Mouse (Mus musculus) liver, embryonic 14.5 days (tissue): Measurements from ENCODE around the gene Ccdc124. TPM values are rescaled to one million over a fixed set of nuclear protein-coding genes. Genes with fewer than 3 reads are reported as not detected.

ENCODE experiments used
- ATAC-seq: fragments of 200-750 bp; cut with Nextera tagmentation; 2 replicates; pipeline ENCODE4 v1.8.0; 2017; ENCODE audit warnings: moderate number of reproducible peaks, mild to moderate bottlenecking, moderate library complexity; ENCODE audit not compliant: insufficient read depth
- DNase-seq, 3 experiments: peaks; one replicate each; pipeline ENCODE4 v3.0.0-alpha.2; 2012 to 2013; ENCODE audit warnings: low read depth in 3 of 3, low spot score in 3 of 3
- H3K27ac ChIP-seq: fragments of 300-500 bp; sonication (generic); 2 replicates; pipeline ENCODE4 v1.5.1; 2014; ENCODE audit warnings: moderate library complexity, mild to moderate bottlenecking, control low read depth, inconsistent platforms
- H3K27me3 ChIP-seq: fragments of 300-500 bp; sonication (generic); 2 replicates; pipeline ENCODE4 v1.6.1; 2014; ENCODE audit warnings: mild to moderate bottlenecking, low read length, moderate library complexity; ENCODE audit not compliant: control insufficient read depth, insufficient read depth
- H3K36me3 ChIP-seq: fragments of 300-500 bp; sonication (generic); replicated peaks from 2 replicates; pipeline ENCODE4 v1.6.1; 2014; ENCODE audit warnings: low read depth; ENCODE audit not compliant: control insufficient read depth, insufficient read depth
- H3K4me1 ChIP-seq, 2 experiments: fragments of 200-500 bp in 1 of 2; fragments of 300-500 bp in 1 of 2; sonication (generic) in 1 of 2; replicated peaks; 2 replicates each; pipeline ENCODE4 v1.6.1; 2012 to 2014; ENCODE audit warnings: antibody characterized with exemption in 1 of 2, inconsistent platforms in 1 of 2, low read length in 1 of 2; ENCODE audit not compliant: control insufficient read depth in 2 of 2, insufficient read depth in 2 of 2
- H3K4me2 ChIP-seq: fragments of 300-500 bp; sonication (generic); 2 replicates; pipeline ENCODE4 v1.6.1; 2014; ENCODE audit warnings: low read depth, mild to moderate bottlenecking, control low read depth, moderate library complexity
- H3K4me3 ChIP-seq, 2 experiments: fragments of 200-500 bp in 1 of 2; fragments of 300-500 bp in 1 of 2; sonication (generic) in 1 of 2; 2 replicates each; pipeline ENCODE4 v1.5.1; 2012 to 2014; ENCODE audit warnings: low read depth in 2 of 2, low read length in 2 of 2, mild to moderate bottlenecking in 2 of 2, control low read depth in 1 of 2, inconsistent platforms in 1 of 2, moderate library complexity in 1 of 2; ENCODE audit not compliant: insufficient read depth in 1 of 2
- H3K9ac ChIP-seq: fragments of 300-500 bp; sonication (generic); replicated peaks from 2 replicates; pipeline ENCODE4 v1.6.1; 2014; ENCODE audit warnings: mild to moderate bottlenecking, control low read depth, moderate library complexity
- H3K9me3 ChIP-seq: fragments of 300-500 bp; sonication (generic); 2 replicates; pipeline ENCODE4 v1.6.1; 2016; ENCODE audit warnings: low read length, mixed read lengths; ENCODE audit not compliant: control insufficient read depth
- CTCF ChIP-seq: IDR thresholded peaks from 2 replicates; pipeline ENCODE4 v1.5.1; 2016; ENCODE audit warnings: antibody characterized with exemption, low read depth, control low read depth
- EP300 ChIP-seq: IDR thresholded peaks from 2 replicates; pipeline ENCODE4 v1.6.1; 2016; ENCODE audit warnings: antibody characterized with exemption, low read depth
- WGBS: fragments of 180-500 bp; shearing (Covaris S2); extraction: QIAGEN DNeasy Blood & Tissue Kit; methylation state at CpG from one replicate; pipeline ENCODE4 v1.1.7; 2014; ENCODE audit not compliant: insufficient replicate concordance; 5-methylcytosine and 5-hydroxymethylcytosine counted together
- polyA plus RNA-seq, 2 experiments: library from polyadenylated mRNA; depleted of rRNA in 1 of 2; stranded (reverse) in 1 of 2; unstranded in 1 of 2; fragments of >200 nt; fragmentation: Nextera tagmentation in 1 of 2; extraction: Ambion mirVana in 1 of 2; gene quantifications; 2 replicates each; pipeline versions ENCODE4 v1.2.1 to v1.2.3; 2012 to 2014

Gene Ccdc124
- polyA plus RNA-seq, 2 experiments: 34.3 to 54.1 TPM

- no peak for TF ChIP-seq EP300
- no peak for TF ChIP-seq CTCF
- Histone ChIP-seq H3K4me3 (no peak overlapping the region), H3K4me1 (0 out of 4 replicates have a peak, but pooled peaks cover 0 to 2% of the 10 kb centered on the region in 2 experiments), H3K27ac (no peak overlapping the region), H3K9me3 (no peaks in the 10 kb centered on the region), H3K4me2 (no peak overlapping the region), H3K36me3 (no peaks in the 10 kb centered on the region), H3K27me3 (peaks cover 14% of the 10 kb centered on the region), H3K9ac (no peak overlapping the region; the same call in 1 of the 2 replicates)
- DNase-seq (no peak), ATAC-seq (no peak)
- WGBS: 24% methylated on average over 4 of the region's 4 CpGs
Observed at GRCm38 (mm10) chr8:70857516-70857915, 16.2 kb downstream of the Ccdc124 start.

- peak overlapping the region; percentile 22 to 49; a peak in 3 of 4 replicates for H3K4me3 ChIP-seq
Observed at GRCm38 (mm10) chr8:70856541-70857197, 17.1 kb downstream of the Ccdc124 start.

GRCm38 (mm10) chr8:70856028-70856427 lies 17.7 kb downstream of the Ccdc124 start:
- 58% methylated on average over 5 of the region's 5 CpGs for WGBS
- H3K27me3 ChIP-seq: no peaks in the 10 kb centered on the region; the same call in none of the 2 replicates

More at GRCm38 (mm10) chr8:70856541-70857197, 17.1 kb downstream of the Ccdc124 start:
- peak; percentile 69 for ATAC-seq
- peak overlapping the region; percentile 75 for H3K4me2 ChIP-seq
- H3K27me3 ChIP-seq: peaks cover 5% of the 10 kb centered on the region
- DNase-seq: no peak
- H3K9me3 ChIP-seq: no peaks in the 10 kb centered on the region
- H3K27ac ChIP-seq: no peak overlapping the region
- H3K4me1 ChIP-seq: peaks cover 3 to 4% of the 10 kb centered on the region in 2 experiments
- H3K36me3 ChIP-seq: no peaks in the 10 kb centered on the region
- no peak for TF ChIP-seq EP300
- TF ChIP-seq CTCF: 0 out of 2 replicates have a peak, but pooled peaks have one; percentile 7
- 8% methylated on average over 33 of the region's 33 CpGs for whole genome bisulfite sequencing
- peak overlapping the region; percentile 51 for H3K9ac ChIP-seq

GRCm38 (mm10) chr8:70853863-70854262 lies 19.9 kb downstream of the Ccdc124 start:
- TF ChIP-seq EP300: no peak
- TF ChIP-seq CTCF: no peak
- H3K9me3 ChIP-seq: no peaks in the 10 kb centered on the region
- no peak overlapping the region for H3K4me3 ChIP-seq
- no peak overlapping the region for H3K27ac ChIP-seq
- H3K4me2 ChIP-seq: no peak overlapping the region
- no peak overlapping the region for H3K9ac ChIP-seq
- ATAC-seq (no peak), DNase-seq (no peak)
- H3K4me1 ChIP-seq: peaks cover 6 to 8% of the 10 kb centered on the region in 2 experiments
- 34% methylated on average over 2 of the region's 2 CpGs for WGBS
- no peaks in the 10 kb centered on the region; the same call in 1 of the 2 replicates for H3K27me3 ChIP-seq
- no peaks in the 10 kb centered on the region for H3K36me3 ChIP-seq

More at GRCm38 (mm10) chr8:70856028-70856427, 17.7 kb downstream of the Ccdc124 start:
- Histone ChIP-seq H3K4me1 (peaks cover 6 to 8% of the 10 kb centered on the region in 2 experiments), H3K9ac (no peak overlapping the region), H3K36me3 (no peaks in the 10 kb centered on the region), H3K4me3 (no peak overlapping the region), H3K9me3 (no peaks in the 10 kb centered on the region), H3K27ac (no peak overlapping the region), H3K4me2 (no peak overlapping the region)
- TF ChIP-seq EP300 (no peak), CTCF (no peak)
- ATAC-seq (no peak), DNase-seq (no peak)

GRCm38 (mm10) chr8:70852595-70853231 lies 21.0 kb downstream of the Ccdc124 start:
- Histone ChIP-seq H3K9ac (no peak overlapping the region), H3K9me3 (no peaks in the 10 kb centered on the region), H3K36me3 (no peaks in the 10 kb centered on the region), H3K4me3 (no peak overlapping the region), H3K27ac (no peak overlapping the region), H3K4me1 (peaks cover 6 to 8% of the 10 kb centered on the region in 2 experiments), H3K27me3 (no peaks in the 10 kb centered on the region; the same call in 1 of the 2 replicates), H3K4me2 (no peak overlapping the region)
- DNase-seq (no peak), ATAC-seq (no peak)
- WGBS: 85% methylated on average over 41 of the region's 41 CpGs
- TF ChIP-seq CTCF (no peak), EP300 (no peak)
